Mouse (Mus musculus): Measurements from ENCODE around the gene Krcc1. TPM values are rescaled to one million over a fixed set of nuclear protein-coding genes. Genes with fewer than 3 reads are reported as not detected.
"Not testable (repeated sequence)": the region's sequence is repeated elsewhere in the genome, so short reads cannot be mapped to it uniquely, and the experiment has no call there.

The Krcc1 gene
- polyA plus RNA-seq, 1 experiment from 2014 or later, result 28.5 TPM

- Histone ChIP-seq H3K9me3 (no peaks in the 10 kb centered on the region), H3K27me3 (no peaks in the 10 kb centered on the region), H3K4me3 (no peak overlapping the region), H3K36me3 (no peaks in the 10 kb centered on the region), H3K4me2 (replicated peaks) (no peak overlapping the region), H3K27ac (replicated peaks) (no peak overlapping the region), H3K9ac (replicated peaks) (no peak overlapping the region), H3K4me1 (no peaks in the 10 kb centered on the region)
- WGBS, result 70% methylated on average over 6 of the region's 6 CpGs
- ATAC-seq (ENCODE audit: low FRiP score, low read depth), result no peak
These were observed 30.7 kb downstream of the Krcc1 start for GRCm38 (mm10) chr6:71302097-71302731.

GRCm38 (mm10) chr6:71307486-71307885 lies 36.0 kb downstream of the Krcc1 start:
- no peak for ATAC-seq (ENCODE audit: low FRiP score, low read depth)

GRCm38 (mm10) chr6:71321826-71322283 lies 50.4 kb downstream of the Krcc1 start, which contains the start of gene Smyd1:
Gene Smyd1, minus strand, starts transcription at chr6:71322233.
- Histone ChIP-seq H3K4me3 (no peak within 1 kb of the TSS), H3K27ac (replicated peaks) (no peak within 1 kb of the TSS), H3K9me3 (no peaks in the 10 kb centered on the region), H3K36me3 (no peaks in the 10 kb centered on the region), H3K9ac (replicated peaks) (no peak within 1 kb of the TSS), H3K4me1 (no peaks in the 10 kb centered on the region), H3K27me3 (no peaks in the 10 kb centered on the region), H3K4me2 (replicated peaks) (no peak within 1 kb of the TSS)
- WGBS, result 87% methylated on average over 3 of the region's 3 CpGs
- ATAC-seq (ENCODE audit: low FRiP score, low read depth), result no peak

More at GRCm38 (mm10) chr6:71307486-71307885, 36.0 kb downstream of the Krcc1 start:
- no peak overlapping the region for H3K4me3 ChIP-seq
- H3K27ac ChIP-seq (replicated peaks), result no peak overlapping the region
- H3K27me3 ChIP-seq, result no peaks in the 10 kb centered on the region
- H3K4me1 ChIP-seq, result no peaks in the 10 kb centered on the region
- no peaks in the 10 kb centered on the region for H3K36me3 ChIP-seq
- no peak overlapping the region for H3K4me2 ChIP-seq (replicated peaks)
- no peak overlapping the region for H3K9ac ChIP-seq (replicated peaks)
- 89% methylated on average over 8 of the region's 8 CpGs for WGBS
- no peaks in the 10 kb centered on the region for H3K9me3 ChIP-seq

- H3K4me1 ChIP-seq, result no peaks in the 10 kb centered on the region
These were observed 51.0 kb downstream of the Krcc1 start, which contains the start of gene Cd8b1 for GRCm38 (mm10) chr6:71322491-71322921. Gene Cd8b1, plus strand, starts transcription at chr6:71322788.

GRCm38 (mm10) chr6:71324816-71325215 lies 53.3 kb downstream of the Krcc1 start:
- Histone ChIP-seq H3K27ac (replicated peaks) (no peak overlapping the region), H3K27me3 (no peaks in the 10 kb centered on the region), H3K36me3 (no peaks in the 10 kb centered on the region), H3K4me2 (replicated peaks) (no peak overlapping the region), H3K9me3 (no peaks in the 10 kb centered on the region), H3K4me3 (no peak overlapping the region), H3K9ac (replicated peaks) (no peak overlapping the region), H3K4me1 (no peaks in the 10 kb centered on the region)
- WGBS, result 91% methylated on average over 9 of the region's 9 CpGs
- no peak for ATAC-seq (ENCODE audit: low FRiP score, low read depth)

More at GRCm38 (mm10) chr6:71322491-71322921, 51.0 kb downstream of the Krcc1 start, which contains the start of gene Cd8b1:
- Histone ChIP-seq H3K4me2 (replicated peaks) (no peak within 1 kb of the TSS), H3K9me3 (no peaks in the 10 kb centered on the region), H3K27me3 (no peaks in the 10 kb centered on the region), H3K36me3 (no peaks in the 10 kb centered on the region), H3K9ac (replicated peaks) (no peak within 1 kb of the TSS), H3K4me3 (no peak within 1 kb of the TSS), H3K27ac (replicated peaks) (no peak within 1 kb of the TSS)
- WGBS, result 88% methylated on average over 7 of the region's 7 CpGs
- no peak for ATAC-seq (ENCODE audit: low FRiP score, low read depth)

GRCm38 (mm10) chr6:71329881-71330280 lies 58.4 kb downstream of the Krcc1 start:
- ATAC-seq (ENCODE audit: low FRiP score, low read depth), result no peak
- Histone ChIP-seq H3K4me3 (no peak overlapping the region), H3K27ac (replicated peaks) (no peak overlapping the region), H3K9me3 (no peaks in the 10 kb centered on the region), H3K4me1 (no peaks in the 10 kb centered on the region), H3K36me3 (no peaks in the 10 kb centered on the region), H3K27me3 (no peaks in the 10 kb centered on the region), H3K4me2 (replicated peaks) (no peak overlapping the region), H3K9ac (replicated peaks) (no peak overlapping the region)
- WGBS, result 90% methylated on average over 6 of the region's 6 CpGs

GRCm38 (mm10) chr6:71330486-71330885 lies 59.0 kb downstream of the Krcc1 start:
- Histone ChIP-seq H3K4me3 (no peak overlapping the region), H3K4me2 (replicated peaks) (no peak overlapping the region), H3K27ac (replicated peaks) (no peak overlapping the region), H3K9me3 (no peaks in the 10 kb centered on the region), H3K9ac (replicated peaks) (no peak overlapping the region), H3K36me3 (no peaks in the 10 kb centered on the region), H3K27me3 (no peaks in the 10 kb centered on the region), H3K4me1 (no peaks in the 10 kb centered on the region)
- no peak for ATAC-seq (ENCODE audit: low FRiP score, low read depth)
- 88% methylated on average over 7 of the region's 7 CpGs for WGBS

GRCm38 (mm10) chr6:71331491-71331890 lies 60.0 kb downstream of the Krcc1 start:
- 97% methylated on average over 2 of the region's 4 CpGs for WGBS
- H3K9me3 ChIP-seq; H3K27ac ChIP-seq (replicated peaks); H3K9ac ChIP-seq (replicated peaks); H3K27me3 ChIP-seq; ATAC-seq (ENCODE audit: low FRiP score, low read depth); H3K4me2 ChIP-seq (replicated peaks); H3K36me3 ChIP-seq; H3K4me1 ChIP-seq; H3K4me3 ChIP-seq: not testable (repeated sequence)

GRCm38 (mm10) chr6:71332236-71332965 lies 60.9 kb downstream of the Krcc1 start:
- no peaks in the 10 kb centered on the region for H3K9me3 ChIP-seq
- H3K27me3 ChIP-seq, result no peaks in the 10 kb centered on the region
- no peak overlapping the region for H3K9ac ChIP-seq (replicated peaks)
- no peak overlapping the region for H3K4me2 ChIP-seq (replicated peaks)
- no peak overlapping the region for H3K27ac ChIP-seq (replicated peaks)
- no peaks in the 10 kb centered on the region for H3K36me3 ChIP-seq
- H3K4me3 ChIP-seq, result no peak overlapping the region
- 92% methylated on average over 11 of the region's 11 CpGs for WGBS
- ATAC-seq (ENCODE audit: low FRiP score, low read depth), result no peak
- H3K4me1 ChIP-seq, result no peaks in the 10 kb centered on the region

- Histone ChIP-seq H3K9me3 (no peaks in the 10 kb centered on the region), H3K9ac (replicated peaks) (no peak overlapping the region), H3K27ac (replicated peaks) (no peak overlapping the region), H3K4me3 (no peak overlapping the region), H3K4me1 (no peaks in the 10 kb centered on the region), H3K4me2 (replicated peaks) (no peak overlapping the region), H3K27me3 (no peaks in the 10 kb centered on the region), H3K36me3 (no peaks in the 10 kb centered on the region)
- no peak for ATAC-seq (ENCODE audit: low FRiP score, low read depth)
- whole genome bisulfite sequencing, result 68% methylated on average over 3 of the region's 3 CpGs
These were observed 61.6 kb downstream of the Krcc1 start for GRCm38 (mm10) chr6:71333031-71333430.

- Histone ChIP-seq H3K4me3 (no peak overlapping the region), H3K4me2 (replicated peaks) (no peak overlapping the region), H3K36me3 (no peaks in the 10 kb centered on the region), H3K9me3 (no peaks in the 10 kb centered on the region), H3K9ac (replicated peaks) (no peak overlapping the region), H3K27me3 (no peaks in the 10 kb centered on the region), H3K27ac (replicated peaks) (no peak overlapping the region), H3K4me1 (no peaks in the 10 kb centered on the region)
- no peak for ATAC-seq (ENCODE audit: low FRiP score, low read depth)
- WGBS, result 91% methylated on average over 11 of the region's 11 CpGs
These were observed 62.2 kb downstream of the Krcc1 start for GRCm38 (mm10) chr6:71333578-71334273.

Measured in midbrain, embryonic 12.5 days (tissue).